Mouse (Mus musculus): ENCODE measurements around the gene Eif4g3.

Gene Eif4g3

DNA sequence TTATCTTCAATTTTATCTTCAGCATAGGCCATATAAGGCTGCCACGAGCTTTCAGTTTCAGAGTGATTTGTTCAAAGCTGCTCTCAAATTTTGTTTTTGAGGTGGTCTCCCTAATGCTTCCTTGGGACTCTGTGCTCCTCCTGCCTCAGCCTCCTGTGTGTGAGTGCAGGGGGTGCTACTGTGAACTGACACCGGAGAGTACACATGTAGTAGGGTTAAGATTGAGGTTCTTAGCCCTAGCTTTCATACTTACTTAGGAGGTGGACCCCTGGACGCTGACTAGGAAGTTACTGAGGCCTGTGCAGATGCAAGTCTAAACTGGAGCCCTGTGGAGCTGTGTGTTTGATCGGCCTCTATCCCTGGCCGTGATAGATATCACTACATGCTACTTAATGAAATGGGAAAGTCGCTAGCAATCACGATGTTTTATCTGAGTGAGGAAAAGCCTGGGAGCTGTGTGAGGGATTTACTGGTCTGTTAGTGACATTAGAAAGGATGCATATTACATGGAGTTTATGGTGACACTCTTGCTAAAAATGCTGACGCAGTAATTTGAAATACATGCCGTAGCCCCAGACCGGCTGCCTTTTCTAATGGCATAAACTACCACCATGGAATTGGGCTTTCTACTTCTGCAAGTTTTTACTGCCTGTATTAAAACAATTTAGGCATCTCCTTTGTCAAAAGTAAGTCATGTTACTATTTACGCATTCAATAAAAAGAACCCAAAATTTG lies 225.3 kb downstream of the Eif4g3 start:
- no peak for DNase-seq (ENCODE audit: low spot score in 2 of 2)

DNA sequence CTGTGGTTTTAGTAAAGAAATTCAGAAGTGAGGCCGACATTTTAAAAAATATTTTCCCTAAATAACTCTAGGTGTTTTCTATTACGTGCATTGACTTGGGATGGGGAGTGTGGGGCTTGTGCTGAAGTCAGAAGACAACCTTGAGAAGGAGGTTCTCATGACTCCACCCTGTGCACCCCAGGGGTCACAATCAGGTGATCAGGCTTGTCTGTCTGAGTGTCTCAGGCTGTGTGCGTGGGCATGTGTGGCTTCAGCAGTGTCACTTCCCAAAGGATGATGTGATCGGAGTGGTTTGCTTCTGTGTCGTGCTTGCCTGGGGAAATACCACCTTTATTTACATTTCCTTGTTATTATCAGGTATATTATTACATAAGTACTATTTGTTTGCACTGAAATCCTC lies 226.5 kb downstream of the Eif4g3 start:
- DNase-seq (ENCODE audit: low spot score in 2 of 2), result no peak

DNA sequence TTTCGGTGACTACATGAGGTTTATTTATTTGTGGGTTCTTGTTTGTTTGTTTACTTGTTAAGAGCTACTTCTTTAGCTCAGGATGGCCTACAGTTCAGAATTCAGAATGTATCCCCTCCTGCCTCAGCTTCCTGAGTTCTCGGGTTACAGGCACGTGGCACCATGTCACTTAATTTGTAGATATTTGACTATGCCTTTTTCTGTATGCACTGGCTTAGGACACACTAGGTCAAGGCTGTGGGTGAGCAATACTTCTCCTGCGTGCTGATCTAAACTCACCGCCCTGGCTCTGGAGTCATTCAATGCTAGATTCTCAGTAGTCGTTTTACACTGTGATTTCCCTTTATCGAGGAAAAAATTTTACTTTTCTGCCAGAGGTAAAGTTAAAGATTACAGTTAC lies 227.9 kb downstream of the Eif4g3 start:
- no peak for DNase-seq (ENCODE audit: low spot score in 2 of 2)

DNA sequence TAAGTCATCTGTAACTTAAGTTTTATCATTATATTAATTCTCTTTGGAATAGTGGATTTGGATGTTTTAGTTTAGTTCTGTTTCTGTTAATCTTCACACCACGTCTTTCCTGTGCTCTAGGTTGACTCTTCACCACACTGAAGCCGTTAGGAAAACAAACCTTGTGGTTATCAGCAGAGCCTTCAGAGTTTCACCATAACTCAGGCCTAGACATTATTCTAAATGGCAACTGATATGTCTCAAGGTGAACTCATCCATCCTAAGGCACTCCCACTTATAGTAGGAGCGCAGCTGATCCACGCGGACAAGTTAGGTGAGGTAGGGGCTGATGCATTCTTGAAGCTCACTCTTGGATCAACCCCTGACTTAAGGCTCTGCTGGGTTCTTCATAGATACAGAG lies 228.6 kb downstream of the Eif4g3 start:
- no peak for DNase-seq (ENCODE audit: low spot score in 2 of 2)

DNA sequence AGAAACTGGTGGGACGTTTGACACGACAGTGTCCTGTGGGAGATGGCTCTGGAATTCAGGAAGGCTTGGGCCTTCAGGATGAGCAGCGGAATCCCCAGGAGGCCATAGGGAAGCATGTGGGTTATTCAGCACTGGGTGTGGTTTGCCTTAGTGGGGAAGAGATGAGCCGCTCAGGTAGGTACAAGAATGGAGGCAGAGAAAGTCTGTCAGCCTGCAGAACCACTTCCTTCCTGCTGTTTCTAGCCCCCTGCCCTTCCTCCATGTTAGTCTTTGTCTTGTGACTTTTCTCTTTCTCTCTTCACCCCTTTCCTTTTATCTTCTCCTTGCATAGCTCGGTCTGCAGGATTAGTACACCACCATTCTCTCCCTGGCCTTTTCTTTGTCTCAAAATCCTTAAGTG lies 229.6 kb downstream of the Eif4g3 start:
- DNase-seq (ENCODE audit: low spot score in 2 of 2), result peak in 1 of 2 experiments; percentile 8

DNA sequence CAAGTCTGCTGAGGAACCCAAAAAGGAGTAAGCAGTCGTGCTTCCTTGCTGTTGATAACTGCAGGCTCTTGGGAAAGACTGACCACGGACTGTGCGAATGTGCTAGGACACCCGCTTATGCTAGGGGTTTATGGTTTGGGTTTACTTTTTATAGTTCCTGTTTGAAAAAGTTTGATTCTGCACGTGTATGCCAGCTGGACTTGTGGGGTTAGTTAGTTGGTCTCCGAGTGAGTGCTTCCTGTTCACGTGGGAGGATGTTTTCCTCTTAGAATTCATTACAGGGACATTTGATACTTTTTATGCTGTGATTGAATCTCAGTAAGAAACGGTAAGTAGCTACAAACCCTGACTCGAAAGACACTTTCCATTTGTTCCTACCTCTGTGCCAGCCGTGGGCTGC lies 230.8 kb downstream of the Eif4g3 start:
- DNase-seq (ENCODE audit: low spot score in 2 of 2), result no peak

DNA sequence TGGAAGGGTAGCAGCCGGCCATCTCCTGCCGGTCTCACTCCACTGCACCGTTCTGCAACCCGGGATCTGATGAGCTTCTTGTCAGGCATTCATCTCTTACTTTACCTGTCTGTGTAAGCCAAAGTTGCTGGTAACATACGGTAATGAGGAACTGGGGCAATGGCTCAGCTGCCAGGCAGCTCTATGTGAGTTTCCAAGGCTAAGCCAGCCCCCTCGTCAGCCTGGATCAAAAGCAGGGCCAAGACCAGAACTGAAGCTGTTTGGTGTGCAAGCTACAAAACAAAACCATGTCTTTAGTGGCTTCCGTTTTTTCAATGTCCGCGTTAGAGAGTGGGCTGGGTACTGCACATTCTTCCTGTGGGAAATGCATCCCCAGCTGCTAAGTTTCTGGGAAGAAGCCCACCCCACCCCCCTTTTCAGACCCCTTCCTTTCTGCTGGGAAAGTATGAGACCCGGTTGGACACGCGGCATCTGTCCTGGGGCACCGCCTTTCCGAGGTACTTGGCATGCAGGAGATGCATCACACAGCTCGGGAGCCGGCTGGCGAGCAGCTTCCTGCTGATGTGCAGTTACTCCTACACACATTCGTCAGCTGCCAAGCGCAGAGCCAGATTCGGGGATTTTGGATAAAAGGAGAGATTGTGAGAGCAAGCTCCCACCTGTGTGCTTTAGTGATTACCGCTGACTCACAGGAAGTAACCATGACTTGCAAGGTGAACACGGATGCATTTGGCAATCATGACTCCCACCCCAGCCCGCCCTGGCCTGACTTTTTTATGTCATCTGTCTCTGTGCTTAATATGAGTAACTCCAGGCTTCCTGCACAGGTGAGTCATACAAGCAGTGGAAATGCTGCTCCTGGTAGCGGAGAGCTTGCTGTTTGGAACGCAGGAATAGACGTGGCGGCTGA lies 254.2 kb downstream of the Eif4g3 start:
- no peak for DNase-seq (ENCODE audit: low spot score in 2 of 2)

DNA sequence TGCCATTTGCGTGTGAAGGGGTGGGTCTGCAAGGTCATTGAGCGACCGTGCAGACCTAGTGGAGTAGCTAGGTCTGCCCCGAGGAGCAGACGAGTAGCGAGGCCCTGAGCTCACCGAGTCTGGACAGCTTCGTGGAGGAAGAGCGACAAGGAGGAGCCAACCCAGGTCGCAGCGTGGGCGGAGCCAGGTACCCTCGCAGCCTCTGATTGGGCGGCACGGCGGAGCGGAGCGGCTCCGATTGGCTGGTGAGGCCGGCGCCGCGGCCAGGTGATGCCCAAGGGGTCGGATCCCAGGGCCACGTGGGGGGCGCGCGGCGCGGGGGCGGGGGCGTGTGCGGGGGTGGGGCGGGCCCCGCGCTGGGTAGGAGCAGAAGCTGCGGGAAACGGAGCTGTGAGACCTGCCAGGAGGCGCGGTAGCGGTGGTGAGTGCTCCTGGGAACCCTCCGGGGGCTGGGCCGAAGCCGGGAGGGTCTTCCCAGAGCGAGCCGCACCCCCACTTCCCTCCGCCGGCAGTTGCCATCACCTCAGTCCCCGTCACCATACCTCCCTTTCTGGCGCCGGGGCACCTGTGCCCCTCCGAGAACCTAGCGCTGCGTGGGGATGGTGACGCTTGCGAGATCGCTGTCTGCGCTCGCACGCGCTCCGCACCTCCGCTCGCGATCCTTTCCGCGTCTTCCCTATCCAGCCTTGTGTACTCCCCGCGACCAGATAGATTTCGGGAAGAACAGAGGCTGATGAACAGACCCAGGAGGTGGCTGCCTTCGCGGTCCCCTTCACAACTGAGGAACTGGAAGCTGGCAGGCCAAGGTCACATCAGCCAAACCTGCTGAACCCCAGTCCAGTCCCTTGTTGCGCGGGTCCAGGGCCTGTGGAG lies 257.5 kb downstream of the Eif4g3 start, which contains the start of the genes Sh2d5 and Kif17:
Gene Sh2d5 (plus strand): TSS at position 316 of the 873 bp plus-strand sequence.
Gene Kif17 (plus strand): TSS at position 348 of the 873 bp plus-strand sequence.
- DNase-seq (ENCODE audit: low spot score in 2 of 2), result peak; percentile 81 to 83

DNA sequence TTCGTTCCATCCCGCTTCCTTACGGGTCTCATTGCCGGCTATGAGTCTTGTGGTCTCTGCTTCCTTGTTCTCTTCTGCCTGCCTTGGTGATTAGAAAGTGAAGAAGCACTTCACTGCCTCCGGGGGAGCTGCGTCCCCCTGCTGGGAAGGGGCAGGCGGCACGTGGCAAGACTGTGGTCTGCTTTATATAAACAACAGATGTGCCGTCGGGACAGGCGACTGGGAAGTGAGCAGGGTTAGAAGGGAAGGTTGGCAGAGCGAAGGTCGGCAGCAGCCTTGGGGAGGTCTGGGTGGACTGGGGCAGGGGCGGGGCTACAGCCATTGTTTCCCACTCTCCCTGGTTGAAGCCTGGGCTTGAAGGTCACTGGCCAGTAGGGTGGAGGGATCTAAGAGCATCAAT lies 259.0 kb downstream of the Eif4g3 start:
- DNase-seq (ENCODE audit: low spot score in 2 of 2), result peak in 1 of 2 experiments; percentile 14

DNA sequence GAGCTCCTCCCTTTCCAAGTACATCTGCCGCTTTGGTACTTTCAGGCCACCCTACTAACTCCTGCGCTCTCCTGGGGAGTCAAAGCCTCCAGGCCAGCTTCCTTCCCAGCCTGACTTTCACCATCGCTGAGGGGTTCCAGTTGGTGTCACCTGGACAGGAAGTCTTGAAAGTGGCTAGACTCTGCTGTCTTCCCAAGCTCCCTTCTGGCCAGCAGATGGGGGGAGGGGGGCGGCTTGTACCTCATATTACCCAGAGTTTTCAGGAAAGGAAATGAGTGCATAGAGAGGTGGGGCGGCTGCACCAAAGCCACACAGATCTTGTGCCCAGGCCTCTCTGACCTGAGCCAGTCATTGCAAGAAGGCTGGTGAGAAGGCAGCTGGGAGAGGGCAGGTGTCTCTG lies 259.4 kb downstream of the Eif4g3 start:
- DNase-seq (ENCODE audit: low spot score in 2 of 2), result no peak

DNA sequence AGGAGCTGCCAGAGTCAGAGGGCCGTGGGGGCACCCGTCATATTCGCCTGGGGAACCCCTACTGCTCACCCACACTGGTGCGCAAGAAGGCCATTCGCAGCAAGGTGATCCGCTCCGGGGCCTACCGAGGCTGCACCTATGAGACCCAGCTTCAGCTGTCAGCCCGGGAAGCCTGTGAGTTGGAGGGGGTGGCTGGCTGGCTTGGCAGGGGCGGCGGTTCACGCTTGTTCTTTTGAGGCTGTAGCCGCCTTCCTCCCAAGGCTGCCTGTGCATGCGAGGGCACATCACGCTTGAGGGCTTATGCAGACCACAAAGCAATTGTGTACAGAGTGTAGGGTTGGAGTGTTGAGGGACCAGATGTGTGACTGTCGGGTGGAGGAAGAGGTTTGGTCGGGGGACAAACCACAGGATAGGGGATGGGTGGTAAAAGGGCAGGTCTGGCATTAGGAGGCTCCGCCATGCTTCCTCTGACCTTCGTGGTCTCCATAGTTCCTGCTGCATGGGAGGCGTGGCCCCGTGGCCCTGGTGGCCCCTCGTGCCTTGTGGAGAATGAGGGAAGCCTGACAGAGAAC lies 264.4 kb downstream of the Eif4g3 start:
- DNase-seq (ENCODE audit: low spot score in 2 of 2), result peak in 1 of 2 experiments; percentile 19
